Mouse (Mus musculus) G1E (cell line): ENCODE data around the gene Enox1. TPM values are rescaled to one million over a fixed set of nuclear protein-coding genes. Genes with fewer than 3 reads are reported as not detected.

Source experiments
- ATAC-seq: 2 replicates; pipeline ENCODE4 v1.8.0; 2016; ENCODE audit warnings: mild to moderate bottlenecking; ENCODE audit not compliant: insufficient number of reproducible peaks, poor library complexity, low FRiP score, severe bottlenecking; ENCODE audit errors: extremely low read depth
- DNase-seq: peaks from one replicate; pipeline ENCODE4 v3.0.0; 2012; ENCODE audit warnings: low spot score
- H3K27me3 ChIP-seq: 2 replicates; pipeline ENCODE4 v1.6.1; 2012; ENCODE audit warnings: mild to moderate bottlenecking, low read length, inconsistent platforms; ENCODE audit not compliant: insufficient read depth
- H3K36me3 ChIP-seq: replicated peaks from 2 replicates; pipeline ENCODE3; 2012; ENCODE audit warnings: mild to moderate bottlenecking, inconsistent platforms
- H3K4me1 ChIP-seq: 2 replicates; pipeline ENCODE4 v1.6.1; 2012; ENCODE audit warnings: low read depth, low read length, inconsistent platforms, mixed read lengths; ENCODE audit not compliant: insufficient read depth
- H3K4me3 ChIP-seq: 2 replicates; pipeline ENCODE4 v1.5.1; 2012; ENCODE audit warnings: low read depth, mild to moderate bottlenecking, inconsistent platforms, low read length, moderate library complexity, mixed read lengths
- H3K9me3 ChIP-seq: replicated peaks from 2 replicates; pipeline ENCODE4 v1.6.1; 2012; ENCODE audit warnings: inconsistent platforms
- CTCF ChIP-seq: IDR thresholded peaks from 2 replicates; pipeline ENCODE4 v1.5.1; 2012; ENCODE audit warnings: low read depth, low read length, inconsistent platforms, mixed read lengths
- GATA1 ChIP-seq: IDR thresholded peaks from 2 replicates; pipeline ENCODE4 v1.6.1; 2012; ENCODE audit warnings: borderline replicate concordance, low read length, inconsistent platforms, mixed read lengths
- GATA2 ChIP-seq: IDR thresholded peaks from 2 replicates; pipeline ENCODE4 v1.6.1; 2012; ENCODE audit warnings: low read depth, low read length, inconsistent platforms, borderline replicate concordance
- POLR2AphosphoS5 ChIP-seq: IDR thresholded peaks from 2 replicates; pipeline ENCODE4 v1.6.1; 2012; ENCODE audit warnings: low read depth, low read length, inconsistent platforms; ENCODE audit not compliant: insufficient replicate concordance
- TAL1 ChIP-seq: conservative IDR thresholded peaks from 2 replicates; pipeline ENCODE4 v1.6.1; 2012; ENCODE audit warnings: low read depth, low read length, inconsistent platforms, mixed read lengths
- polyA plus RNA-seq: library from polyadenylated mRNA; stranded (reverse); fragments of >175 nt; gene quantifications from 2 replicates; pipeline ENCODE4 v1.2.3, GENCODE M21; 2012
- total RNA-seq, 2 experiments: library from RNA; stranded (forward) in 1 of 2; stranded (reverse) in 1 of 2; fragments of 200-1000 nt in 1 of 2; fragments of >200 nt in 1 of 2; fragmentation: Nextera tagmentation in 1 of 2; gene quantifications; 2 replicates each; pipeline ENCODE4 v1.2.3; 2014 to 2017

The Enox1 gene
- total and polyA plus RNA-seq, 3 experiments = 0.05 TPM; not detected in 2

DNA sequence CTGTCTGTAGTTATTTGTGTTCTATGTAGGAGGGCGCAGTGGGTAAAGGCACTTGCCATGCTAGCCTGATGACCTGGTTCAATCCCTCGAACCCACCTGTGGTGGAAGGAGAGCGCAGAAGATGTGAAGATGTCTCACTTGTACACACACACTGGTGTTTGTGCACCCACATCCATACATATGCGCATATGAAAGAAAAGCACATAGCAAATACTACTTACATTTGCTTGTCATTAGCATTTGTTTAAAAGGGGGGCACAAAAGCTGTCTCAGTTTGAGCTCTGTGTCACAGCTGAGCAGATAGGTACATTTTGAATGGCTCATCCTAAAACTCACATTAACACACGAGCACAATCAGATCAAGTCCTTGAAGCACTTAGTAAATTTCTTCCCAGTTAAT is 560.4 kb downstream of the Enox1 start:
- TF ChIP-seq GATA2 (no peak), POLR2AphosphoS5 (no peak), CTCF (no peak), TAL1 (no peak), GATA1 (no peak)
- no peak for DNase-seq
- H3K27me3 ChIP-seq = no peaks in the 10 kb centered on the region
- no peaks in the 10 kb centered on the region for H3K36me3 ChIP-seq
- H3K9me3 ChIP-seq = peaks cover 54% of the 10 kb centered on the region
- H3K4me3 ChIP-seq = no peak overlapping the region
- ATAC-seq = no peak
- no peaks in the 10 kb centered on the region for H3K4me1 ChIP-seq

- no peak overlapping the region for H3K4me3 ChIP-seq
- ATAC-seq (no peak), DNase-seq (no peak)
- H3K36me3 ChIP-seq = no peaks in the 10 kb centered on the region
- peaks cover 48% of the 10 kb centered on the region for H3K9me3 ChIP-seq
- no peak for TF ChIP-seq CTCF
- no peak for TF ChIP-seq GATA2
- TF ChIP-seq TAL1 = no peak
- TF ChIP-seq GATA1 = no peak
- TF ChIP-seq POLR2AphosphoS5 = no peak
- H3K27me3 ChIP-seq = no peaks in the 10 kb centered on the region
- no peaks in the 10 kb centered on the region for H3K4me1 ChIP-seq
Observed at GRCm38 (mm10) chr14:77718814-77719213, 562.3 kb downstream of the Enox1 start.

DNA sequence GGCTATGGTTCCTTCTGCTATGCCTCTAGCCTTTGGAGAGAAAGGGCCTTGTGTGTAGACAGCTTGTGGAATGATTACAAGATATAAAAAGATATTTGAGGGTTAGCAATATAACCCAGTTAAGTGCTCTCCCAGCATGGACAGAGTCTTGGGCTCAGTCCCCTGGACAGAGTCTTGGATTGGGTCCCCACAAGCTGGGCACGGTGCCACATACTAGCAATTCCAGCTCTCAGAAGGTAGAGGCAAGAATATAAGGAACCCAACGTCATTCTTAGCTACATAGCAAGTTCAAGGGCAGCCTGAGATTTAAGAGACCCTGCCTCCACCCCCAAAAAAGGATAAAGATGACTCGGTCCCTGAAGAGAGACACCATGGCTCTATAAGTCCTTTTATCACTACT is 581.5 kb downstream of the Enox1 start:
- Histone ChIP-seq H3K9me3 (peaks cover 8% of the 10 kb centered on the region; the same call in 1 of the 2 replicates), H3K4me3 (no peak overlapping the region), H3K27me3 (no peaks in the 10 kb centered on the region), H3K36me3 (no peaks in the 10 kb centered on the region), H3K4me1 (no peaks in the 10 kb centered on the region)
- TF ChIP-seq CTCF (no peak), GATA2 (no peak), GATA1 (no peak), POLR2AphosphoS5 (no peak), TAL1 (no peak)
- ATAC-seq (no peak), DNase-seq (no peak)

DNA sequence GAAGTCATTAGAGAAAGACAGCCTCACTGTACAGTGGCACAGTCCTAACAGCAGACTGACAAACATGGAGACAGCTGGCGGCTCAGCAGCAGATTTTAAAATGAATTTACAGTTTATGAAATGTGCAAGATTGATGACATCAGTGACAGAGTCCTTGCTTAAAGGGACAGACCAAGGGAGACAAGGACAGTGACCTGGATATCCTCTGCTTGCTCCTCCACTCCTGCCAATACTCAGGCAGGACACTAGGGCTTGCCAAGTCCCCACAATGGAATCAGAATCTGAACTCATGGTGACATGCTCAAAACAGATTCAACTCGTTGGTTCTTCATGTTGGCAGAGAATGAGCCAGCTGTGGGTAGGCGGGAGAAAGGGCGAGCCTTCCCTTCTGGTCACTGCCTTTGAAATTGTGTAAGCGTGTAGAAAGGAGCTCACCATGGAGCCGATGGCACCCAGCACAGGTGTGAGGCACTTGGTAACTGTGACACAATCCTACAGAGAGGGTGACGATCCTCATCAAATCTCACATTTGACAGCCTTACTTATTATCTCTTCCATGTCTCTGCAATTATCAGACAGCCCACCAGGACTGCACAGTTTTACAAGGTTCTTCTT is 582.3 kb downstream of the Enox1 start:
- Histone ChIP-seq H3K4me3 (no peak overlapping the region), H3K4me1 (no peaks in the 10 kb centered on the region), H3K36me3 (no peaks in the 10 kb centered on the region), H3K9me3 (peaks cover 6% of the 10 kb centered on the region; the same call in 1 of the 2 replicates), H3K27me3 (no peaks in the 10 kb centered on the region)
- no peak for ATAC-seq
- no peak for DNase-seq
- TF ChIP-seq CTCF (no peak), TAL1 (no peak), GATA2 (no peak)

DNA sequence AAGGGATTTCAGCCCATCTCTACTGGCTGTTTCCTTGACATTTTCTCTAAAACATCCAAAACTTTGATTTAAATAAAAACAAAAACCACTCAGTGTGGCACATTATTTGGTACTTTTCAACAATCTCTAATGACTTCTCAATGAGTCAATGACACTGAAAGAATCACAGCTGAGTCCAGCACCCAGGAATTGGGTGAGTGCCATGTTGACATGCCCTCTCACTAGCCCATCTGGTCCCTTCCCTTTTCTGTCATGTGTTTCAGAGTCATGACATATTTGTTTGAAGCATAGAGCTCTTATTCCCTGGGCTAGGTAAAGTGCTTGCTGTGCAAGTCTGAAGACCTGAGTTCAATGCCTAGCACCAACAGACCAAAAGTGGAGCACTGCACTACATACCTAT is 582.8 kb downstream of the Enox1 start:
- Histone ChIP-seq H3K27me3 (no peaks in the 10 kb centered on the region), H3K9me3 (peaks cover 6% of the 10 kb centered on the region; the same call in 1 of the 2 replicates), H3K4me1 (no peaks in the 10 kb centered on the region), H3K4me3 (no peak overlapping the region), H3K36me3 (no peaks in the 10 kb centered on the region)
- ATAC-seq (no peak), DNase-seq (no peak)
- TF ChIP-seq CTCF = no peak
- no peak for TF ChIP-seq TAL1
- no peak for TF ChIP-seq POLR2AphosphoS5
- TF ChIP-seq GATA2 = no peak
- no peak for TF ChIP-seq GATA1

GRCm38 (mm10) chr14:77744638-77745240 is 588.2 kb downstream of the Enox1 start:
- Histone ChIP-seq H3K27me3 (no peaks in the 10 kb centered on the region), H3K9me3 (peaks cover 4% of the 10 kb centered on the region; the same call in 1 of the 2 replicates), H3K4me1 (no peaks in the 10 kb centered on the region), H3K4me3 (no peak overlapping the region), H3K36me3 (no peaks in the 10 kb centered on the region)
- no peak for DNase-seq
- ATAC-seq = no peak
- TF ChIP-seq CTCF = no peak
- no peak for TF ChIP-seq POLR2AphosphoS5
- no peak for TF ChIP-seq GATA1
- TF ChIP-seq GATA2 = no peak
- no peak for TF ChIP-seq TAL1
